Mouse (Mus musculus): ENCODE results near the gene Cdkal1. TPM values are rescaled to one million over a fixed set of nuclear protein-coding genes. Genes with fewer than 3 reads are reported as not detected.

The Cdkal1 gene
- polyA plus RNA-seq, 1 experiment = 5.1 TPM

DNA sequence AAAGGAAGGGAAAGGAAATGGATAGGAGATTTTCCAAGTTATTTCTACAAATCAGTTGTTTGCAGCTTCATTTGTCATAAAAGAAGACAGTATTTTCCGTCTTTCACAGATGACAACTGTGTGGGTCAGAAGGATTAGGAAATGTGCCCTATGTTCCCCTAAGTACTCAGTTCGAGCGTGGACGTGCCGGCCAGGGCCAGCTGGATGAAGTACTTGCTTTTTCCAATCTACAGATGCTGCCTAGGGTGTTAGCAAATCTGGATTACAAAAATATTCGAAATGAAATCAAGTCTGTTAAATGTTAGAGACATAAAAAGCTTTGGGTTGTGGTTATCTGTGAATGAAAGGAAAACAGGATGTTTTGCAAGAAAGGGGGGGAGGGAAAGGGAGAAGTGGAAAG is 444.3 kb downstream of the Cdkal1 start:
- TF ChIP-seq USF1 (IDR thresholded peaks at IDR 0.05; ENCODE audit: low read depth) = no peak
- TF ChIP-seq MAX (IDR thresholded peaks at IDR 0.05) = no peak
- TF ChIP-seq MYOD1 (IDR thresholded peaks at IDR 0.05; ENCODE audit: control insufficient read depth, insufficient read length, low read depth) = no peak
- TF ChIP-seq MYOG (IDR thresholded peaks at IDR 0.05; ENCODE audit: control insufficient read depth, extremely low read depth, insufficient read length) = no peak
- no peak for TF ChIP-seq CTCF (IDR thresholded peaks at IDR 0.05; ENCODE audit: control insufficient read depth, insufficient read depth, insufficient read length)
- TF ChIP-seq FOSL1 (IDR thresholded peaks at IDR 0.05; ENCODE audit: insufficient read depth, low read length, poor library complexity, severe bottlenecking) = no peak
- no peak for TF ChIP-seq CEBPB (IDR thresholded peaks at IDR 0.05; ENCODE audit: low read depth)

DNA sequence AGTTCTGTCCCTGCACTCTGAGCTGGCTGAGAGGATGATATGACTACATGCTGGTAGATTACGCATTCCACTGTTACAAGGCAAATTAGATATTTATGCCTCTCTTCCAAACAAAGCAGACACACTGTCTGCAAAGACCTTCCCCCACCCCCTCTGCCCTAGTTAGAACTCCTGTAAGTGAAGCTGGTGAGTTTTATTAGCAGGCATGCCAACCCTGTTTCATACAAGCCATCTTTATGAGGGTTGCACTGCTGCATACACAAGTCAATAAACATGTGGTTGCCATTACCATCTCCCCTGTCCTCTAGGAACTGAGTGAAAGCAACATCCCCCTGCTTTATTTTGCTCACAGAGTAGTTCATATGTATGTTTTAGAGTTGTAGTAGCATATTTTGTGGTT is 447.9 kb downstream of the Cdkal1 start:
- Histone ChIP-seq H3K4me3 (ENCODE audit: insufficient read depth, poor library complexity, severe bottlenecking) (no peak overlapping the region), H3ac (ENCODE audit: control insufficient read depth, insufficient read length, low read depth) (no peak overlapping the region)
- no peak for TF ChIP-seq USF1 (IDR thresholded peaks at IDR 0.05; ENCODE audit: low read depth)
- TF ChIP-seq MAX (IDR thresholded peaks at IDR 0.05) = no peak
- TF ChIP-seq FOSL1 (IDR thresholded peaks at IDR 0.05; ENCODE audit: insufficient read depth, low read length, poor library complexity, severe bottlenecking) = no peak
- no peak for TF ChIP-seq CTCF (IDR thresholded peaks at IDR 0.05; ENCODE audit: control insufficient read depth, insufficient read depth, insufficient read length)
- TF ChIP-seq CEBPB (IDR thresholded peaks at IDR 0.05; ENCODE audit: low read depth) = no peak
- no peak for TF ChIP-seq MYOG (IDR thresholded peaks at IDR 0.05; ENCODE audit: control insufficient read depth, extremely low read depth, insufficient read length)
- no peak for TF ChIP-seq MYOD1 (IDR thresholded peaks at IDR 0.05; ENCODE audit: control insufficient read depth, insufficient read length, low read depth)

More for the DNA sequence above, 444.3 kb downstream of the Cdkal1 start:
- Histone ChIP-seq H3K36me3 (ENCODE audit: control insufficient read depth, insufficient read depth) (no peaks in the 10 kb centered on the region), H3ac (ENCODE audit: control insufficient read depth, insufficient read length, low read depth) (no peak overlapping the region), H3K27me3 (ENCODE audit: control insufficient read depth, insufficient read depth, insufficient read length) (no peaks in the 10 kb centered on the region), H3K79me2 (ENCODE audit: control insufficient read depth, insufficient read depth) (no peaks in the 10 kb centered on the region), H3K4me3 (ENCODE audit: insufficient read depth, poor library complexity, severe bottlenecking) (no peak overlapping the region), H3K79me3 (ENCODE audit: low read depth) (no peaks in the 10 kb centered on the region)

DNA sequence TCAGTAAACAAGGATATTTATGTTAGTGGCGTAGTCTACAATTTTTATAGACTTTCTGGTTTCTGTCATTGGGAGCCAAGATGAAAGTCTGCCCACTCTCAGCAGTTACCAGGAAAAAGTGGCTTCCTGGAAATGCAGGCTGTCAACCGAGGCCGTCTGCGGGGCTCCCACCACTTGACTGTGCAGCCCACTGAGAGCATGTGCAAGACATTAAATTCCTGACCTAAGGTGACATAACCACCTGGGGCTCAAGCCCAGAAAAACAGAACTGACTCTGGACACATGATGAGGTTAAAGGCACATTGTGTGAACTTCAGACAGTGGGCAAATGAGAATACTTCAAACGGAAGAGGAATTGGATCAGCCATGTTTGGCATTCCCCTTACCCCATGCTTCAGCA is 450.2 kb downstream of the Cdkal1 start:
- H3K79me2 ChIP-seq (ENCODE audit: control insufficient read depth, insufficient read depth) = no peaks in the 10 kb centered on the region
- no peaks in the 10 kb centered on the region for H3K27me3 ChIP-seq (ENCODE audit: control insufficient read depth, insufficient read depth, insufficient read length)
- H3K36me3 ChIP-seq (ENCODE audit: control insufficient read depth, insufficient read depth) = no peaks in the 10 kb centered on the region
- TF ChIP-seq MAX (IDR thresholded peaks at IDR 0.05) = no peak
- TF ChIP-seq USF1 (IDR thresholded peaks at IDR 0.05; ENCODE audit: low read depth) = no peak
- TF ChIP-seq FOSL1 (IDR thresholded peaks at IDR 0.05; ENCODE audit: insufficient read depth, low read length, poor library complexity, severe bottlenecking) = no peak
- TF ChIP-seq CEBPB (IDR thresholded peaks at IDR 0.05; ENCODE audit: low read depth) = no peak
- no peak for TF ChIP-seq MYOD1 (IDR thresholded peaks at IDR 0.05; ENCODE audit: control insufficient read depth, insufficient read length, low read depth)
- TF ChIP-seq MYOG (IDR thresholded peaks at IDR 0.05; ENCODE audit: control insufficient read depth, extremely low read depth, insufficient read length) = no peak
- no peak for TF ChIP-seq CTCF (IDR thresholded peaks at IDR 0.05; ENCODE audit: control insufficient read depth, insufficient read depth, insufficient read length)
- H3ac ChIP-seq (ENCODE audit: control insufficient read depth, insufficient read length, low read depth) = no peak overlapping the region
- no peak overlapping the region for H3K4me3 ChIP-seq (ENCODE audit: insufficient read depth, poor library complexity, severe bottlenecking)
- no peaks in the 10 kb centered on the region for H3K79me3 ChIP-seq (ENCODE audit: low read depth)

More for the DNA sequence above, 447.9 kb downstream of the Cdkal1 start:
- H3K79me3 ChIP-seq (ENCODE audit: low read depth) = no peaks in the 10 kb centered on the region
- no peaks in the 10 kb centered on the region for H3K79me2 ChIP-seq (ENCODE audit: control insufficient read depth, insufficient read depth)
- H3K27me3 ChIP-seq (ENCODE audit: control insufficient read depth, insufficient read depth, insufficient read length) = no peaks in the 10 kb centered on the region
- no peaks in the 10 kb centered on the region for H3K36me3 ChIP-seq (ENCODE audit: control insufficient read depth, insufficient read depth)

DNA sequence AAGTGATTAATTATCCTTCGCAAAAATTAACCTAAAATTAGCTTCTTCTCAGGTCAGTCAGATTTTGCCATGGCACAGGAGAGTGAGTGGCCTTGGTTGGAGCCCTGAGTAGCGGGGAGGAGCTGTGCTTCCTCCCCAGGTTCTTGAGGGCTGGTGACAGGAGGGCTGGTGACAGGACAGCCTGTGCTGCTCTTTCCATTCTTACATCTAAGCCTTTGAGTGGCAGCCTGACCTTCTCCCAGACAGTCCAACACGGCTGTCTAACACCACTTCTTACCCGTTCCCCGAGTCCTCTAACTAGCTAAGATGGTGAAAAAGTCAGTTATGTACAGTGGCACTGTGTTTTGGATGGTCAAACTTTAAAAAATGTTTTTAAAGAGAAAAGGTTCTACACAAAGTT is 452.3 kb downstream of the Cdkal1 start:
- no peaks in the 10 kb centered on the region for H3K79me3 ChIP-seq (ENCODE audit: low read depth)
- H3K27me3 ChIP-seq (ENCODE audit: control insufficient read depth, insufficient read depth, insufficient read length) = no peaks in the 10 kb centered on the region
- no peaks in the 10 kb centered on the region for H3K79me2 ChIP-seq (ENCODE audit: control insufficient read depth, insufficient read depth)
- H3K36me3 ChIP-seq (ENCODE audit: control insufficient read depth, insufficient read depth) = no peaks in the 10 kb centered on the region
- no peak overlapping the region for H3ac ChIP-seq (ENCODE audit: control insufficient read depth, insufficient read length, low read depth)
- no peak overlapping the region for H3K4me3 ChIP-seq (ENCODE audit: insufficient read depth, poor library complexity, severe bottlenecking)
- TF ChIP-seq CTCF (IDR thresholded peaks at IDR 0.05; ENCODE audit: control insufficient read depth, insufficient read depth, insufficient read length) = no peak
- no peak for TF ChIP-seq USF1 (IDR thresholded peaks at IDR 0.05; ENCODE audit: low read depth)
- TF ChIP-seq FOSL1 (IDR thresholded peaks at IDR 0.05; ENCODE audit: insufficient read depth, low read length, poor library complexity, severe bottlenecking) = no peak
- no peak for TF ChIP-seq CEBPB (IDR thresholded peaks at IDR 0.05; ENCODE audit: low read depth)
- TF ChIP-seq MYOG (IDR thresholded peaks at IDR 0.05; ENCODE audit: control insufficient read depth, extremely low read depth, insufficient read length) = no peak
- no peak for TF ChIP-seq MAX (IDR thresholded peaks at IDR 0.05)
- no peak for TF ChIP-seq MYOD1 (IDR thresholded peaks at IDR 0.05; ENCODE audit: control insufficient read depth, insufficient read length, low read depth)

DNA sequence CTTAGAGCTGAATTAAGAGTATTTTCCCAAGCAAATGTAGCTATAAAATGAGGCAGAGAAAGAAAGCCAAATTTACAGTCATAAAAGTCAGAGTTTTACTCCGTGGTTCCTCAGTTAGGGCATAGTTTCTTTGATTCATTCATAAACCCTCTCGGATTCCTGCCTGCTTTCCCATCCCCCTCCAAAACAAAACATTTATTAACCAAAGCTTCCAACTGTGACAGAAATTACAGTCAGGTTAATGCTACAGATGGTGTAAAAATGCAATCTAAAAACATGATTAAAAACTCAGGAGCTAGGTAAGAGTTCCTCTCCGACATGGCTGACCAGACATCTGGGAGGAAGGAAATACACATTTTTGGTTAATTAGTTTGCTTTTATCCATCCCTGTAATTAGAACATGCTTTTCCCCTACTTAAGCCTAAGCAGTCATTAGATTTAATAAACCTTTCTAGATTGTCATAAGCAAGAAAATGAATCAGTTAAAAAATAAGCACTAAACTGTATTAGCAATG is 452.9 kb downstream of the Cdkal1 start:
- Histone ChIP-seq H3K79me3 (ENCODE audit: low read depth) (no peaks in the 10 kb centered on the region), H3ac (ENCODE audit: control insufficient read depth, insufficient read length, low read depth) (no peak overlapping the region), H3K27me3 (ENCODE audit: control insufficient read depth, insufficient read depth, insufficient read length) (no peaks in the 10 kb centered on the region), H3K79me2 (ENCODE audit: control insufficient read depth, insufficient read depth) (no peaks in the 10 kb centered on the region), H3K4me3 (ENCODE audit: insufficient read depth, poor library complexity, severe bottlenecking) (no peak overlapping the region), H3K36me3 (ENCODE audit: control insufficient read depth, insufficient read depth) (no peaks in the 10 kb centered on the region)
- TF ChIP-seq CEBPB (IDR thresholded peaks at IDR 0.05; ENCODE audit: low read depth) = no peak
- no peak for TF ChIP-seq FOSL1 (IDR thresholded peaks at IDR 0.05; ENCODE audit: insufficient read depth, low read length, poor library complexity, severe bottlenecking)
- no peak for TF ChIP-seq MAX (IDR thresholded peaks at IDR 0.05)
- no peak for TF ChIP-seq USF1 (IDR thresholded peaks at IDR 0.05; ENCODE audit: low read depth)

DNA sequence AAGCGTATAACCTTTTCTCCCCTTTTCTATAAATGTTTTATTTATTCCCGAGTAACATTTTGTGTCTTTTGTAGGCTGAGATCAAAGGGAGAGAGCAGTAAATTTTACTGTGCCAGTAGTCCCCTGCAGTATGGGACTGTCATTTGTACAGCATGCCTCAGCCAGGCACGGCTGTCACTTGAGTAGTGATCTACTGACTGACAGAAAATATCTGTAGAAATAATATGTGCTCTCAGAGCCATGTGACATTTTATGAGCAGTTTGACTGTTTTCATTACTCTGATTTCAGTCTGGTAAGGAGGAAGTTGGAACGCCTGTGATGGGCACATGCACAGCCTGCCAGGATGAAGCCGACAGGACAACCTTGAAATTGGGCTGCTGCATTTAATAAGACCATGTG is 455.6 kb downstream of the Cdkal1 start:
- no peak for TF ChIP-seq USF1 (IDR thresholded peaks at IDR 0.05; ENCODE audit: low read depth)
- no peak for TF ChIP-seq MYOD1 (IDR thresholded peaks at IDR 0.05; ENCODE audit: control insufficient read depth, insufficient read length, low read depth)
- TF ChIP-seq CTCF (IDR thresholded peaks at IDR 0.05; ENCODE audit: control insufficient read depth, insufficient read depth, insufficient read length) = no peak
- no peak for TF ChIP-seq MAX (IDR thresholded peaks at IDR 0.05)
- TF ChIP-seq FOSL1 (IDR thresholded peaks at IDR 0.05; ENCODE audit: insufficient read depth, low read length, poor library complexity, severe bottlenecking) = no peak
- TF ChIP-seq CEBPB (IDR thresholded peaks at IDR 0.05; ENCODE audit: low read depth) = no peak
- TF ChIP-seq MYOG (IDR thresholded peaks at IDR 0.05; ENCODE audit: control insufficient read depth, extremely low read depth, insufficient read length) = no peak
- Histone ChIP-seq H3K4me3 (ENCODE audit: insufficient read depth, poor library complexity, severe bottlenecking) (no peak overlapping the region), H3K36me3 (ENCODE audit: control insufficient read depth, insufficient read depth) (no peaks in the 10 kb centered on the region), H3ac (ENCODE audit: control insufficient read depth, insufficient read length, low read depth) (no peak overlapping the region), H3K79me2 (ENCODE audit: control insufficient read depth, insufficient read depth) (no peaks in the 10 kb centered on the region), H3K79me3 (ENCODE audit: low read depth) (no peaks in the 10 kb centered on the region), H3K27me3 (ENCODE audit: control insufficient read depth, insufficient read depth, insufficient read length) (no peaks in the 10 kb centered on the region)
